Mouse (Mus musculus): ENCODE data around the gene Dlgap3. TPM values are rescaled to one million over a fixed set of nuclear protein-coding genes. Genes with fewer than 3 reads are reported as not detected.

Gene Dlgap3
- polyA plus RNA-seq, 1 experiment, result 1.0 TPM

GRCm38 (mm10) chr4:127194477-127195269 is 25.7 kb downstream of the Dlgap3 start:
- no peak overlapping the region for H3K27ac ChIP-seq (ENCODE audit: control insufficient read depth, insufficient read depth, low read depth, low read length, poor library complexity)
- 84% methylated on average over 25 of the region's 25 CpGs for WGBS
- H3K4me3 ChIP-seq (replicated peaks; ENCODE audit: control insufficient read depth, low read depth, low read length), result no peak overlapping the region
- no peaks in the 10 kb centered on the region; the same call in 1 of the 2 replicates for H3K4me1 ChIP-seq (ENCODE audit: control insufficient read depth, insufficient read depth, low read length)
- TF ChIP-seq CTCF (IDR thresholded peaks at IDR 0.05; ENCODE audit: control insufficient read depth, insufficient read depth, low read length) (no peak), POLR2A (IDR thresholded peaks at IDR 0.05; ENCODE audit: borderline replicate concordance, control insufficient read depth, low read depth, low read length) (peak; percentile 6; the same call in 1 of the 2 replicates)

GRCm38 (mm10) chr4:127198609-127199008 is 29.6 kb downstream of the Dlgap3 start:
- 49% methylated on average over 6 of the region's 6 CpGs for WGBS
- TF ChIP-seq CTCF (IDR thresholded peaks at IDR 0.05; ENCODE audit: control insufficient read depth, insufficient read depth, low read length), result no peak
- TF ChIP-seq POLR2A (IDR thresholded peaks at IDR 0.05; ENCODE audit: borderline replicate concordance, control insufficient read depth, low read depth, low read length), result no peak
- Histone ChIP-seq H3K4me3 (replicated peaks; ENCODE audit: control insufficient read depth, low read depth, low read length) (no peak overlapping the region), H3K4me1 (ENCODE audit: control insufficient read depth, insufficient read depth, low read length) (no peaks in the 10 kb centered on the region), H3K27ac (ENCODE audit: control insufficient read depth, insufficient read depth, low read depth, low read length, poor library complexity) (no peak overlapping the region)

GRCm38 (mm10) chr4:127199406-127199805 is 30.4 kb downstream of the Dlgap3 start:
- Histone ChIP-seq H3K4me3 (replicated peaks; ENCODE audit: control insufficient read depth, low read depth, low read length) (no peak overlapping the region), H3K4me1 (ENCODE audit: control insufficient read depth, insufficient read depth, low read length) (no peaks in the 10 kb centered on the region), H3K27ac (ENCODE audit: control insufficient read depth, insufficient read depth, low read depth, low read length, poor library complexity) (no peak overlapping the region)
- WGBS, result 78% methylated on average over 12 of the region's 12 CpGs
- TF ChIP-seq CTCF (IDR thresholded peaks at IDR 0.05; ENCODE audit: control insufficient read depth, insufficient read depth, low read length) (peak; percentile 47), POLR2A (IDR thresholded peaks at IDR 0.05; ENCODE audit: borderline replicate concordance, control insufficient read depth, low read depth, low read length) (no peak)

- TF ChIP-seq CTCF (IDR thresholded peaks at IDR 0.05; ENCODE audit: control insufficient read depth, insufficient read depth, low read length) (no peak), POLR2A (IDR thresholded peaks at IDR 0.05; ENCODE audit: borderline replicate concordance, control insufficient read depth, low read depth, low read length) (no peak)
- no peak overlapping the region for H3K27ac ChIP-seq (ENCODE audit: control insufficient read depth, insufficient read depth, low read depth, low read length, poor library complexity)
- H3K4me3 ChIP-seq (replicated peaks; ENCODE audit: control insufficient read depth, low read depth, low read length), result no peak overlapping the region
- WGBS, result 79% methylated on average over 12 of the region's 12 CpGs
- H3K4me1 ChIP-seq (ENCODE audit: control insufficient read depth, insufficient read depth, low read length), result no peaks in the 10 kb centered on the region
Measured at GRCm38 (mm10) chr4:127200164-127200722, 31.2 kb downstream of the Dlgap3 start.

- no peak overlapping the region for H3K27ac ChIP-seq (ENCODE audit: control insufficient read depth, insufficient read depth, low read depth, low read length, poor library complexity)
- WGBS, result 53% methylated on average over 13 of the region's 13 CpGs
- TF ChIP-seq CTCF (IDR thresholded peaks at IDR 0.05; ENCODE audit: control insufficient read depth, insufficient read depth, low read length) (no peak), POLR2A (IDR thresholded peaks at IDR 0.05; ENCODE audit: borderline replicate concordance, control insufficient read depth, low read depth, low read length) (no peak)
Measured at GRCm38 (mm10) chr4:127200769-127201617, 32.0 kb downstream of the Dlgap3 start.

GRCm38 (mm10) chr4:127203081-127203480 is 34.1 kb downstream of the Dlgap3 start:
- H3K4me1 ChIP-seq (ENCODE audit: control insufficient read depth, insufficient read depth, low read length), result no peaks in the 10 kb centered on the region
- no peak overlapping the region for H3K4me3 ChIP-seq (replicated peaks; ENCODE audit: control insufficient read depth, low read depth, low read length)
- 67% methylated on average over 1 of the region's 1 CpGs for WGBS
- no peak overlapping the region for H3K27ac ChIP-seq (ENCODE audit: control insufficient read depth, insufficient read depth, low read depth, low read length, poor library complexity)
- TF ChIP-seq CTCF (IDR thresholded peaks at IDR 0.05; ENCODE audit: control insufficient read depth, insufficient read depth, low read length), result no peak
- TF ChIP-seq POLR2A (IDR thresholded peaks at IDR 0.05; ENCODE audit: borderline replicate concordance, control insufficient read depth, low read depth, low read length), result no peak

More at GRCm38 (mm10) chr4:127200769-127201617, 32.0 kb downstream of the Dlgap3 start:
- Histone ChIP-seq H3K4me1 (ENCODE audit: control insufficient read depth, insufficient read depth, low read length) (no peaks in the 10 kb centered on the region), H3K4me3 (replicated peaks; ENCODE audit: control insufficient read depth, low read depth, low read length) (no peak overlapping the region)

- Histone ChIP-seq H3K27ac (ENCODE audit: control insufficient read depth, insufficient read depth, low read depth, low read length, poor library complexity) (no peak overlapping the region), H3K4me3 (replicated peaks; ENCODE audit: control insufficient read depth, low read depth, low read length) (no peak overlapping the region), H3K4me1 (ENCODE audit: control insufficient read depth, insufficient read depth, low read length) (no peaks in the 10 kb centered on the region)
- 81% methylated on average over 9 of the region's 9 CpGs for WGBS
- no peak for TF ChIP-seq CTCF (IDR thresholded peaks at IDR 0.05; ENCODE audit: control insufficient read depth, insufficient read depth, low read length)
- no peak for TF ChIP-seq POLR2A (IDR thresholded peaks at IDR 0.05; ENCODE audit: borderline replicate concordance, control insufficient read depth, low read depth, low read length)
Measured at GRCm38 (mm10) chr4:127211318-127211717, 42.3 kb downstream of the Dlgap3 start.

GRCm38 (mm10) chr4:127214510-127214909 is 45.5 kb downstream of the Dlgap3 start:
- TF ChIP-seq POLR2A (IDR thresholded peaks at IDR 0.05; ENCODE audit: borderline replicate concordance, control insufficient read depth, low read depth, low read length), result no peak
- no peak for TF ChIP-seq CTCF (IDR thresholded peaks at IDR 0.05; ENCODE audit: control insufficient read depth, insufficient read depth, low read length)
- WGBS, result 18% methylated on average over 28 of the region's 28 CpGs
- Histone ChIP-seq H3K4me3 (replicated peaks; ENCODE audit: control insufficient read depth, low read depth, low read length) (no peak overlapping the region), H3K27ac (ENCODE audit: control insufficient read depth, insufficient read depth, low read depth, low read length, poor library complexity) (no peak overlapping the region), H3K4me1 (ENCODE audit: control insufficient read depth, insufficient read depth, low read length) (no peaks in the 10 kb centered on the region)

All from bone marrow, adult 2 months (tissue).